Mouse (Mus musculus): ENCODE data around the gene Xylt1. TPM values are rescaled to one million over a fixed set of nuclear protein-coding genes. Genes with fewer than 3 reads are reported as not detected.

The Xylt1 gene
- polyA plus RNA-seq, 1 experiment from 2014 or later, result 0.48 TPM

- no peak overlapping the region for H3K27ac ChIP-seq (ENCODE audit: low read length)
- H3K36me3 ChIP-seq (ENCODE audit: control insufficient read depth, insufficient read depth, low read length), result no peaks in the 10 kb centered on the region
- no peak overlapping the region for H3K9ac ChIP-seq (ENCODE audit: low read depth, low read length)
- no peak overlapping the region for H3K4me3 ChIP-seq (ENCODE audit: low read length)
- no peaks in the 10 kb centered on the region for H3K4me1 ChIP-seq (ENCODE audit: control insufficient read depth, insufficient read depth, low read length)
- ATAC-seq, result no peak
- H3K9me3 ChIP-seq (ENCODE audit: control insufficient read depth, low read length), result no peaks in the 10 kb centered on the region
- H3K27me3 ChIP-seq (replicated peaks; ENCODE audit: control insufficient read depth, insufficient read depth, low read length), result no peaks in the 10 kb centered on the region
- H3K4me2 ChIP-seq (ENCODE audit: low read depth, low read length), result no peak overlapping the region
- 59% methylated on average over 4 of the region's 4 CpGs for WGBS
Observed at GRCm38 (mm10) chr7:117464956-117465355, 84.2 kb downstream of the Xylt1 start.

DNA sequence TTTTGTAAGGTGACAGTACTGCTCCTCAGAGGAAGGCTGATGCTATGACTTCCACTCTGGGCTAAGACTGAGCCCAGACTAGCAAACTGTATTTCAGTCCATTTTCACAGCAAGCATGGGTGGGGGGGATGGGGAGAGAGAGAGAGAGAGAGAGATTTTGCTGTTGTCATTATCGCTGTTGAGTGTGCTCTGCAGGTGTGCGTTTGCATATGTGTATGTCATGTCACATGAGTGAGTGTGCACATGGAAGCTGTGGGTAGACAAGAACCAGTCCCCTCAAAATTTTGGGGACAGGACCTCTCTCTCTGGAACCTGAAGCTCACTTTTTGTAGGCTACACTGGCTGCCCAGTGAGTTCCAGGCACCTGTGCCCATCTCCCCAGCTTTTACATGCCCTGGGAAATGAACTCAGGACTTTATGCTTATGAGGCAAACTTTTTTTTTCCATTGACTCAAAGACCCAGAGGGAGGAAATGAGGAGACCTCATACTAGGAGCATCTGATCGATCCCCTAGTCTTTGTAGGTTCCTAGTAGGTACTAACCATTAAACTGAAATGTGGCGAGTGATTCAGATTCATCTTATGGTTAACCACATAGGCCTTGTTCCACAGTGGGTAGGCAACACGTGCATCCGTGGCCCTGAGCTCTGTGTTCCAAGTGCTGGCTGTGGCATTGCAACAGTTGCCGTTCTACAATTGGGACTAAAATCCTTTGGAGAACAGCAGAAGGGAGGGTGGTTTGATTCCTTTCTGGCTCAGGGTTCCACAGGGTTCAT lies 85.4 kb downstream of the Xylt1 start:
- Histone ChIP-seq H3K4me1 (ENCODE audit: control insufficient read depth, insufficient read depth, low read length) (0 out of 2 replicates have a peak, but pooled peaks cover 2% of the 10 kb centered on the region), H3K4me3 (ENCODE audit: low read length) (no peak overlapping the region), H3K4me2 (ENCODE audit: low read depth, low read length) (no peak overlapping the region), H3K27ac (ENCODE audit: low read length) (no peak overlapping the region), H3K9me3 (ENCODE audit: control insufficient read depth, low read length) (no peaks in the 10 kb centered on the region), H3K9ac (ENCODE audit: low read depth, low read length) (no peak overlapping the region), H3K27me3 (replicated peaks; ENCODE audit: control insufficient read depth, insufficient read depth, low read length) (no peaks in the 10 kb centered on the region), H3K36me3 (ENCODE audit: control insufficient read depth, insufficient read depth, low read length) (no peaks in the 10 kb centered on the region)
- WGBS, result 87% methylated on average over 7 of the region's 7 CpGs
- ATAC-seq, result no peak

GRCm38 (mm10) chr7:117470243-117470802 lies 89.5 kb downstream of the Xylt1 start:
- no peak overlapping the region for H3K9ac ChIP-seq (ENCODE audit: low read depth, low read length)
- H3K36me3 ChIP-seq (ENCODE audit: control insufficient read depth, insufficient read depth, low read length), result no peaks in the 10 kb centered on the region
- H3K4me1 ChIP-seq (ENCODE audit: control insufficient read depth, insufficient read depth, low read length), result peaks cover 10% of the 10 kb centered on the region; the same call in 1 of the 2 replicates
- H3K9me3 ChIP-seq (ENCODE audit: control insufficient read depth, low read length), result no peaks in the 10 kb centered on the region
- H3K27ac ChIP-seq (ENCODE audit: low read length), result peak overlapping the region; percentile 24; the same call in 1 of the 2 replicates
- 45% methylated on average over 3 of the region's 3 CpGs for WGBS
- H3K27me3 ChIP-seq (replicated peaks; ENCODE audit: control insufficient read depth, insufficient read depth, low read length), result no peaks in the 10 kb centered on the region
- no peak overlapping the region for H3K4me2 ChIP-seq (ENCODE audit: low read depth, low read length)
- peak; percentile 80 for ATAC-seq
- no peak overlapping the region for H3K4me3 ChIP-seq (ENCODE audit: low read length)

GRCm38 (mm10) chr7:117472055-117472780 lies 91.4 kb downstream of the Xylt1 start:
- H3K27ac ChIP-seq (ENCODE audit: low read length), result no peak overlapping the region
- no peaks in the 10 kb centered on the region for H3K27me3 ChIP-seq (replicated peaks; ENCODE audit: control insufficient read depth, insufficient read depth, low read length)
- H3K4me2 ChIP-seq (ENCODE audit: low read depth, low read length), result no peak overlapping the region
- WGBS, result 58% methylated on average over 11 of the region's 11 CpGs
- H3K4me1 ChIP-seq (ENCODE audit: control insufficient read depth, insufficient read depth, low read length), result peaks cover 10% of the 10 kb centered on the region; the same call in 1 of the 2 replicates
- no peak overlapping the region for H3K4me3 ChIP-seq (ENCODE audit: low read length)
- ATAC-seq, result no peak
- no peaks in the 10 kb centered on the region for H3K9me3 ChIP-seq (ENCODE audit: control insufficient read depth, low read length)
- no peak overlapping the region for H3K9ac ChIP-seq (ENCODE audit: low read depth, low read length)
- no peaks in the 10 kb centered on the region for H3K36me3 ChIP-seq (ENCODE audit: control insufficient read depth, insufficient read depth, low read length)

DNA sequence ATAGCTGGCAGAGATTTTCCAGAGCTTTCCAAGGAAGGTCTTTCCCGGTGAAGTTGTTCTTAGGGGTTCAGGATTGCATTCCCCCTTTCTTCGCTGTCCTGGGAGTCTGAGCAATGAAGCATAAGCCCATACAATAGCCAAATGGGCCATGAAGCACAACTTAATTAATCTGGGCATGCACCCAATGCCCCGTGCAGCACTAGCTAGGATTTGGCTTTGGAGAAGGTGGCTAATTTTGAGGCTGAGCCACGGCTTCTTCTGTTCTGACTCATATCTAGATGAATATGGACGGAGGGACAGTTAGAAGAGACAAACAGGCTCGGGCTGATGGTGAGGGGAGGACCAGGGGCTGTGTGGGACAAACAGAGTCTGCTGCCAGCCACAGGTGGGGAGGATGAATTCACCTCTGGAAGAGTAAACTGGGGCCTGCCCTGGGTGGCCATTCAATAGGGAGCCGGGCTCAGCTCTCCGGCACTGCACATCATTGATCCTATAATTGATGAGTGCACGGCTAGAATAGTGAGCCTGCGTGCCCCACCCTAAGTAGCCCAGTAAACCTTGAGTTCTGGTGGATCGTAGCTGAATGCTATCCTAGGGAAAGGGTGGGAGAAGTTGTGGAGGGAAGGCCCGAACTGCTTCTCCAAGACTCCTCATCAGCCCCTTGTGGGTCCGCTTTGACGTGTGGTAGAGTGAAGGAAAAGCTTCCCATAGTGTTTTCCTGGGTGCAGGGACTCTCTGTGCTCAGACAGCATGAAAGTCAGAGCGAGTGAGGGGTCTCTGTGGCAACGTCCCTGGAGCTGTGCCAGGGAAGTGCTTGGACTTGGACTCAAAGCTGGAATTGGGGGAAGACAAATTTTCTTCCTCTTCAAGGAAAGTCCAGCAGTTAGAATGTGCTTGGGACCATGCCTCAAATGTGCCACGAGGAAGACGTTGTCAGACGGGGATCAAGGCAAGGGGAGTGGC lies 92.3 kb downstream of the Xylt1 start:
- 55% methylated on average over 19 of the region's 19 CpGs for whole genome bisulfite sequencing
- H3K27ac ChIP-seq (ENCODE audit: low read length), result no peak overlapping the region
- H3K4me1 ChIP-seq (ENCODE audit: control insufficient read depth, insufficient read depth, low read length), result peaks cover 10% of the 10 kb centered on the region; the same call in 1 of the 2 replicates
- H3K4me3 ChIP-seq (ENCODE audit: low read length), result no peak overlapping the region
- no peaks in the 10 kb centered on the region for H3K9me3 ChIP-seq (ENCODE audit: control insufficient read depth, low read length)
- H3K36me3 ChIP-seq (ENCODE audit: control insufficient read depth, insufficient read depth, low read length), result no peaks in the 10 kb centered on the region
- no peaks in the 10 kb centered on the region for H3K27me3 ChIP-seq (replicated peaks; ENCODE audit: control insufficient read depth, insufficient read depth, low read length)
- no peak overlapping the region for H3K4me2 ChIP-seq (ENCODE audit: low read depth, low read length)
- ATAC-seq, result no peak
- no peak overlapping the region for H3K9ac ChIP-seq (ENCODE audit: low read depth, low read length)

GRCm38 (mm10) chr7:117474302-117474701 lies 93.5 kb downstream of the Xylt1 start:
- 50% methylated on average over 2 of the region's 2 CpGs for WGBS
- no peak overlapping the region for H3K27ac ChIP-seq (ENCODE audit: low read length)
- no peaks in the 10 kb centered on the region for H3K9me3 ChIP-seq (ENCODE audit: control insufficient read depth, low read length)

DNA sequence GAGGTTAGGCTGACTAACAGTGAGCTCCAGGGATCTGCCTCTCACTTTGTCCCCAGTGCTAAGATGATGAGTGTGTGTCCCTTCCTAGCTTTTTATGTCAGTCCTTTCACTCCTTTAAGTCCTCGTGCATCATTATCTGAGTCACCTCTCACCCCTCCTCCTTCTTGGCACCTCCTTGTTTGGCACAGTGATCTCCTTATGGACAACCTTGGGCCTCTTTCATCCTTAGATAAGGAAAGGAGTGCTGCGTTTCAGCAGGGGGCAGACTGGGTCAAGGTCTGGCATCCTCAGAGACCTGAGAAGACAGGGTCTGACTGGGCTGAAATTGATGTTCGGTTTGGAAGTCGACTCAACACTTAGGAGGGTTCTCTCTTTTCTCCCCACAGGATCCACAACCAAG lies 94.3 kb downstream of the Xylt1 start:
- WGBS, result 51% methylated on average over 4 of the region's 4 CpGs
- no peak overlapping the region for H3K4me2 ChIP-seq (ENCODE audit: low read depth, low read length)
- H3K36me3 ChIP-seq (ENCODE audit: control insufficient read depth, insufficient read depth, low read length), result no peaks in the 10 kb centered on the region
- no peak overlapping the region for H3K27ac ChIP-seq (ENCODE audit: low read length)
- no peak overlapping the region for H3K9ac ChIP-seq (ENCODE audit: low read depth, low read length)
- H3K9me3 ChIP-seq (ENCODE audit: control insufficient read depth, low read length), result no peaks in the 10 kb centered on the region
- H3K27me3 ChIP-seq (replicated peaks; ENCODE audit: control insufficient read depth, insufficient read depth, low read length), result no peaks in the 10 kb centered on the region
- no peak for ATAC-seq
- H3K4me3 ChIP-seq (ENCODE audit: low read length), result no peak overlapping the region
- H3K4me1 ChIP-seq (ENCODE audit: control insufficient read depth, insufficient read depth, low read length), result peaks cover 10% of the 10 kb centered on the region; the same call in 1 of the 2 replicates

More at GRCm38 (mm10) chr7:117474302-117474701, 93.5 kb downstream of the Xylt1 start:
- H3K4me3 ChIP-seq (ENCODE audit: low read length), result no peak overlapping the region
- H3K36me3 ChIP-seq (ENCODE audit: control insufficient read depth, insufficient read depth, low read length), result no peaks in the 10 kb centered on the region
- no peak overlapping the region for H3K4me2 ChIP-seq (ENCODE audit: low read depth, low read length)
- H3K9ac ChIP-seq (ENCODE audit: low read depth, low read length), result no peak overlapping the region
- H3K4me1 ChIP-seq (ENCODE audit: control insufficient read depth, insufficient read depth, low read length), result peaks cover 10% of the 10 kb centered on the region; the same call in 1 of the 2 replicates
- no peak for ATAC-seq
- H3K27me3 ChIP-seq (replicated peaks; ENCODE audit: control insufficient read depth, insufficient read depth, low read length), result no peaks in the 10 kb centered on the region

- Histone ChIP-seq H3K4me3 (ENCODE audit: low read length) (no peak overlapping the region), H3K36me3 (ENCODE audit: control insufficient read depth, insufficient read depth, low read length) (no peaks in the 10 kb centered on the region), H3K27me3 (replicated peaks; ENCODE audit: control insufficient read depth, insufficient read depth, low read length) (no peaks in the 10 kb centered on the region), H3K4me1 (ENCODE audit: control insufficient read depth, insufficient read depth, low read length) (0 out of 2 replicates have a peak, but pooled peaks cover 3% of the 10 kb centered on the region), H3K4me2 (ENCODE audit: low read depth, low read length) (no peak overlapping the region), H3K9me3 (ENCODE audit: control insufficient read depth, low read length) (no peaks in the 10 kb centered on the region), H3K9ac (ENCODE audit: low read depth, low read length) (no peak overlapping the region), H3K27ac (ENCODE audit: low read length) (no peak overlapping the region)
- no peak for ATAC-seq
- WGBS, result 32% methylated on average over 1 of the region's 1 CpGs
Observed at GRCm38 (mm10) chr7:117478937-117479336, 98.2 kb downstream of the Xylt1 start.

Data from intestine, embryonic 16.5 days (tissue).